Mouse (Mus musculus) limb, embryonic 15.5 days (tissue): ENCODE results near the gene Dusp19. TPM values are rescaled to one million over a fixed set of nuclear protein-coding genes. Genes with fewer than 3 reads are reported as not detected.

Experiments
- ATAC-seq: fragments of 200-750 bp; cut with Nextera tagmentation; 2 replicates; pipeline ENCODE4 v1.8.0; 2017; ENCODE audit warnings: low read depth, moderate TSS enrichment; ENCODE audit not compliant: insufficient number of reproducible peaks, low FRiP score, low TSS enrichment
- H3K27ac ChIP-seq: fragments of 300-500 bp; sonication (generic); 2 replicates; pipeline ENCODE4 v1.5.1; 2015; ENCODE audit warnings: moderate library complexity, mild to moderate bottlenecking, inconsistent platforms
- H3K27me3 ChIP-seq: fragments of 300-500 bp; sonication (generic); 2 replicates; pipeline ENCODE4 v1.6.1; 2015; ENCODE audit warnings: inconsistent platforms
- H3K36me3 ChIP-seq: fragments of 300-500 bp; sonication (generic); 2 replicates; pipeline ENCODE4 v1.6.1; 2015; ENCODE audit warnings: inconsistent platforms
- H3K4me1 ChIP-seq: fragments of 300-500 bp; sonication (generic); 2 replicates; pipeline ENCODE4 v1.6.1; 2015; ENCODE audit warnings: inconsistent platforms
- H3K4me2 ChIP-seq: fragments of 300-500 bp; sonication (generic); 2 replicates; pipeline ENCODE4 v1.6.1; 2015; ENCODE audit warnings: mild to moderate bottlenecking, inconsistent platforms
- H3K4me3 ChIP-seq: fragments of 300-500 bp; sonication (generic); 2 replicates; pipeline ENCODE4 v1.5.1; 2015; ENCODE audit warnings: mild to moderate bottlenecking, inconsistent platforms
- H3K9ac ChIP-seq: fragments of 300-500 bp; sonication (generic); 2 replicates; pipeline ENCODE4 v1.6.1; 2015; ENCODE audit warnings: inconsistent platforms
- H3K9me3 ChIP-seq: fragments of 300-500 bp; sonication (generic); 2 replicates; pipeline ENCODE4 v1.6.1; 2016; ENCODE audit warnings: inconsistent platforms
- WGBS: fragments of 180-500 bp; shearing (Covaris S2); methylation state at CpG from one replicate; pipeline ENCODE4 v1.1.7; 2015; 5-methylcytosine and 5-hydroxymethylcytosine counted together
- microRNA counts: library from miRNA; unstranded; fragments of <30 nt; microRNA quantifications from one replicate; lab custom pipeline; 2016
- microRNA-seq: library from miRNA; unstranded; fragments of <30 nt; microRNA quantifications from one replicate; pipeline ENCODE4, GENCODE M21; 2016
- polyA plus RNA-seq: library from polyadenylated mRNA; unstranded; fragments of >200 nt; fragmentation: Nextera tagmentation; extraction: Ambion mirVana; gene quantifications from 2 replicates; pipeline ENCODE4 v1.2.1, GENCODE M21; 2015

Dusp19 gene
- polyA plus RNA-seq, 1 experiment from 2014 or later, result 18.6 TPM

DNA sequence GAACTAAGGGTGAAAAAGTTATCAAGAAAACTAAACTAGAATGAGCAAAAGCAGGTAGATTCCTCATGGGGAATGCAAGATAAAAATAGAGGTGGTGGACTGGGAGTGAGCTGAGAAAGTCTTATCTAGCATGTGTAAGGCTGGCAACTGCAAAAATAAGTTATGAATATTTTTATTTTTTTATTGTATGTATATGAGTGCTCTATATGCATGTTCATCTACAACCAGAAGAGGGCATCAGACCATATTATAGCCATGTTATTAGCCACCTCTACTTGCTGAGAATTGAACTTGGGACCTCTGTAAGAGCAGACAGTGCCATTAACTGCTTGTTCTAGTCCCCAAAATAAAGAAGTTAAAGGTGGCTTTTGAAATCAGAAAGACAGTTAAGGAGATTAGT lies 44.6 kb downstream of the Dusp19 start:
- H3K36me3 ChIP-seq, result peaks cover 23% of the 10 kb centered on the region
- no peaks in the 10 kb centered on the region for H3K4me1 ChIP-seq

DNA sequence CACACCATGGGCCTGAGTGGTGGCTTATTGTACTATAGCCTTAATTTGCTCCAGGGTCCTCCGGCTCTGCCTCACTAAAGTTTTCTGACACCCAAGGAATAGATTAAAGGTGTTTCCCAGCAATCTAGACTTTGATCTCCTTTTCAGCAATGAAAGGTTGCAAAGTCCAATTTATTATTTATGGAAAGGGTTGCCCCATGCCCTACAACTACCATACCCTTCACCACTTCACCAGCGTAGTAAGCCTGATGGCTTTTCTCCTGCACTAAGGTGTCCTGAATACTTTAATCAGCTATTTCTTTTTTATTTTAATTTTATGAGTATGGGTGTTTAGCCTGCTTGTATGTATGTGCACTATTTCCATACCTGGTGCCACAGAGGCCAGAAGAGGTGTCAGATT lies 45.8 kb downstream of the Dusp19 start:
- Histone ChIP-seq H3K9ac (no peak overlapping the region), H3K9me3 (no peaks in the 10 kb centered on the region), H3K27me3 (no peaks in the 10 kb centered on the region), H3K4me2 (no peak overlapping the region), H3K27ac (no peak overlapping the region), H3K4me3 (no peak overlapping the region), H3K36me3 (peaks cover 20% of the 10 kb centered on the region), H3K4me1 (no peaks in the 10 kb centered on the region)
- 92% methylated on average over 2 of the region's 2 CpGs for WGBS
- no peak for ATAC-seq

More for the DNA sequence above, 44.6 kb downstream of the Dusp19 start:
- no peaks in the 10 kb centered on the region for H3K27me3 ChIP-seq
- H3K4me3 ChIP-seq, result no peak overlapping the region
- H3K4me2 ChIP-seq, result no peak overlapping the region
- no peak overlapping the region for H3K9ac ChIP-seq
- no peak overlapping the region for H3K27ac ChIP-seq
- H3K9me3 ChIP-seq, result no peaks in the 10 kb centered on the region
- ATAC-seq, result no peak

DNA sequence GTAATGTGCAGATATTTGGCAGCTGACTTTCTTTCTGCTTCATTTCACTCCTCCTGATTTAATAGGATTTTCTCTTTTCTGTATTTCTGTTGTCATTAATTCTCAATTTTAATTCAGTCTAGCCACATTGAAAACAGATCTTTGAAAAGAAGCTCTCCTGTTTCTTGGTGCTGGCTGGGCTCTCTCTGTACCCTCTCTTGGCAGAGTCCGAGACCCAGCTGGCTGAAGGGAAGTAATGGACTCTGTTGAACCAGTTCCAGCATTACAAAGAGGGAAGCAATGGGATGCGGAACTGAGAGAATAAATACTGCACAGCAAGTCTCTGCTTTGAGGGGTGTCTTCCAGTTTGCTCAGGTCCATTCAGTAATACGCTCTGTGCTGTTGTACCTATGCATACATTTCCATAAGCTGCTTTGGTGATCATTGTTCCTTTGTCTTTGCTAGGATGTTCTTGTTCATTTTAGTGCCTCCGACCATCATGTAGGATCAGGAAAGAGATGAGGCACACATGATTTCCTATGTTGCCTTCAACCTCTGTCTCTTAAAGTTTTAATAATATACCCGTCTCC lies 50.6 kb downstream of the Dusp19 start:
- Histone ChIP-seq H3K9me3 (no peaks in the 10 kb centered on the region), H3K36me3 (0 out of 2 replicates have a peak, but pooled peaks cover 5% of the 10 kb centered on the region), H3K4me2 (no peak overlapping the region), H3K27me3 (no peaks in the 10 kb centered on the region), H3K4me3 (no peak overlapping the region), H3K27ac (no peak overlapping the region), H3K4me1 (no peaks in the 10 kb centered on the region), H3K9ac (no peak overlapping the region)
- 89% methylated on average over 5 of the region's 5 CpGs for WGBS
- no peak for ATAC-seq

DNA sequence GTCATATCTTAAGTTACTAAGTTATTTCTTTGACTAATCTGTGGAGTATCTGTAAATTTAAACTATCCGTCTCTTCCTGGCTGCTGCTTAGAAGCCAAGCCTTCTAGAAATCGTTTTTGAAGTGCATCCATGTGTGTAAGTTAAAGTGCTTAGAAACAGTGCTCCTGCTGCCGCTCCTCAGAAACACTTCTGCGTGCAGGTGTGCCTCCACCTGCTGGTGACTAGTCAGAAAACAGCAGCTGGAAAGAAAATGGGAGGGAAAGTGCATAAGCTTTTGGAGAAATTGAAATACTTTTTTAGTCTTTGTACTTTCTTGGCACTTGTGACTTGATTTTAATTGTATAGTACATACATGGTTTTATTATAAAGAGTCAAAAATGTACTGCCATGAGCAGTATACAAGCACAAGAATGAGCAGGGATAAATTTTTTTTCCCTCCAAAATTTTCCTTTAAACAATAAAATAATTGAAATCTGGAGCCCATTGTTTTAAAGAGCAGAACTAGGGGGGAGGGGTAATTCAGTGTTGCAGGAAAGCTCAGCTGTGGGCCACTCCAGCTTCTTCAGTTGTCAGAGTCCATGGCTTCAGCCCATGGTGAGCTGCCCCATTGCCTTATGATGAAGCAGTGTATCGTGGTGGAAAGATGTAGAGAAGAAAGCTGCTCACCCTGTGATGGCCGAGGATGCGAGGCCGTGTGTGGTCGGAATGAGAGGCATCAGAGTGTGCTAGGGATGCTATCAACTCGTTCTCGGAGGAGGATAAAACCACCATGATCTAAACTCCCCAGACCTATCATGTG lies 53.2 kb downstream of the Dusp19 start:
- H3K27me3 ChIP-seq, result no peaks in the 10 kb centered on the region
- no peak overlapping the region for H3K4me2 ChIP-seq
- no peak for ATAC-seq
- H3K4me3 ChIP-seq, result no peak overlapping the region
- H3K36me3 ChIP-seq, result no peaks in the 10 kb centered on the region
- H3K9me3 ChIP-seq, result no peaks in the 10 kb centered on the region
- H3K27ac ChIP-seq, result no peak overlapping the region
- no peaks in the 10 kb centered on the region for H3K4me1 ChIP-seq
- H3K9ac ChIP-seq, result no peak overlapping the region
- 73% methylated on average over 11 of the region's 11 CpGs for WGBS

DNA sequence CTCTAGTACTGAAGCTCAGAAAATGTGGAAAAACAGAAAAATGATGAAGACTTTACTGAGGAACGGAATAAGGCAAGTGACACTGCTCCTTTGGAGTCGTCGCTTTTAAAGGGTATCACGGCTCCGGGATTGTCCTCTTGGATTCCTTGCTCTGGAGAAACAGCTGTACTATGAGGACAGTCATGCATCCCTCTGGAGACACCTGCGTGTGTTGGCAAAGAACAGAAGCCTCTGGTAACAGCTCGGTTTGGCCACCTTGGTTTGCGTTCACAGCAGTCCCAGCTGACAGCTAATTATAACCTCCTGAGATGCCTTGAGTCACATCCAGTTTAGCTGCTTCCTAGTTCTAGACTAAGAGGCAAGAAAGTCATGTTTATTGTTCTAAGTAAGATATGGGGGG lies 62.0 kb downstream of the Dusp19 start:
- ATAC-seq, result no peak
- Histone ChIP-seq H3K4me2 (no peak overlapping the region), H3K4me1 (no peaks in the 10 kb centered on the region), H3K36me3 (no peaks in the 10 kb centered on the region), H3K9me3 (no peaks in the 10 kb centered on the region), H3K27ac (no peak overlapping the region), H3K4me3 (no peak overlapping the region), H3K27me3 (no peaks in the 10 kb centered on the region), H3K9ac (no peak overlapping the region)
- 80% methylated on average over 8 of the region's 8 CpGs for WGBS

MicroRNAs encoded within 50 kb of the gene (microRNA counts, 519-probe panel; counts per million panel counts)
- 1,435 counts per million, percentile 14 among the panel's probes with 10 or more counts for microRNA mmu-miR-684 (lab: Ali Mortazavi, UCI)

Small RNAs within 50 kb of the gene (microRNA-seq; reads per million reads assigned to microRNA genes)
- gene Mir684-1, result not detected

Other genes starting within 250 kb of the Dusp19 start
- gene Frzb, start 169.4 kb upstream of the Dusp19 start, polyA plus RNA-seq, result 9.0 and 11.2 TPM in 2 replicates
- 66.3 and 75.7 TPM in 2 replicates for gene Nckap1, start 35.7 kb upstream of the Dusp19 start, polyA plus RNA-seq
- 42.1 and 42.2 TPM in 2 replicates for gene Nup35, start 191 bp downstream of the Dusp19 start, polyA plus RNA-seq